Mouse (Mus musculus): Measurements from ENCODE around the gene Ppp2r2d. TPM values are rescaled to one million over a fixed set of nuclear protein-coding genes. Genes with fewer than 3 reads are reported as not detected.

Ppp2r2d gene
- polyA plus RNA-seq, 1 experiment from 2014 or later = 32.3 TPM

- DNase-seq (ENCODE audit: low spot score) = no peak
Measured at GRCm38 (mm10) chr7:138856670-138857069, 10.8 kb downstream of the Ppp2r2d start.

DNA sequence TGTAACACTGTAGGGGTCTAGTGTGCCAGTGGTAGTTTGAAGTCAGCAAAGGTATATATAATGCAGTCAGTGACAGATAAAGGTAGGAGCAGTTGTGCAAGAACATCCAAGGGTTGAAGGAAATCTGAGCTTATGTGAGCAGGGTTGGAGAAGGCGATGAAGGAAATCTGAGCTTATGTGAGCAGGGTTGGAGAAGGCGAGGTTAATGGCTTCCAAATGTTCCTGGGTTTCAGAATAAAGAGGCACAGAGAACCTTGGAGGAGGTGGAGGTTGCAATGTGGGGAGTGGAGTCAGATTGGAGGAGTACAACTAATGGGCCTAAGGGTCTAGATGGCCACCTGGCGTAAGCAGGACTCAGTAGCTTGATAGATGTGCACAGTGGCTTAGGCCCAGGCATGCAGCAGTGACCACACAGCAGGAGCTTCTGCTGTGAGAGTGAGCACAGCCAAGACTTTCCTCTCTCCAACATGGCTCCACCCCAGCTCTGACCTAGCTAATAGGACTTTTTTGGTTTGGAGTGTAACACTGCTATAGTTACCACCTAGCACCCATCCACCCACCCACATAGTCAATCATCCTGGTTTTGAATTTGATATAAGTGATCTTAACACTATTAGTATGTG is 18.2 kb downstream of the Ppp2r2d start:
- no peak for DNase-seq (ENCODE audit: low spot score)

DNA sequence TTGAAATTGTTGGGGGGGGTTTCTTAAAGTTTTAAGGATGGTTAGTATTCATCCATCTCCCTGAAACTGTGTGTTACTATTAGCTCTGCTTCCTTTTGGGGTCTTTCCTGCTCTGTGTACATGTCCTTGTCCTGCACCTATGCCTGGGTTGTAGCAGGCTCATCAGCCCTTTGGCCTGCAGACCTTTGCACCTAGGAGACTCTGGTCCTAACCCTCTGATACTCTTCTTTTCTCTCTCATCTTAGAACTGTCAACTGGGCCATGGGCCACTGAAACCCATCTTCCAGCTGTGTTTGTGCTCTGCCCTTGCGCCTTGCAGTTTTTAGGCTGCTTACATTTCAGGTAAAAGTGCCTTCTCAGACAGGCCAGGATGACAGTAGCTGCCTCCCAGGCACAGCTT is 18.9 kb downstream of the Ppp2r2d start:
- no peak for DNase-seq (ENCODE audit: low spot score)

- no peak for DNase-seq (ENCODE audit: low spot score)
Measured at GRCm38 (mm10) chr7:138867286-138867685, 21.4 kb downstream of the Ppp2r2d start.

GRCm38 (mm10) chr7:138868316-138868715 is 22.4 kb downstream of the Ppp2r2d start:
- DNase-seq (ENCODE audit: low spot score) = no peak

DNA sequence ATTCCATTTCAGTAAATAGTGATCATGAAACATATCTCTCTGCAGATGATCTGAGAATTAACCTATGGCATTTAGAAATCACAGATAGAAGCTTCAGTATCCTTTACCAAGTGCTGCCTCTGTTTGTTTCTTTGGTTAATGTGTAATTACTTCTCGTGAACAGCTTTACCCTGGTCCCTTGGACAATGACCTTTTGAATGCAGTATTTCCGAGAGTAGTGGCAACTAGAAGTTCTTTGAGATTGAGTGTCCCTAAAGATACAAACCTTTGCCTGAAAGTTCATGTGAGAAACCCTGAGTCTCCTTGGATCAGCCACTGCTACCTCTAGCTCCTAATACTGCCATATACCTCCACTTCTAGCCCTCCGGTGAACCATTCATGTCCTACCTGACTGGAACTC is 27.1 kb downstream of the Ppp2r2d start:
- no peak for DNase-seq (ENCODE audit: low spot score)

DNA sequence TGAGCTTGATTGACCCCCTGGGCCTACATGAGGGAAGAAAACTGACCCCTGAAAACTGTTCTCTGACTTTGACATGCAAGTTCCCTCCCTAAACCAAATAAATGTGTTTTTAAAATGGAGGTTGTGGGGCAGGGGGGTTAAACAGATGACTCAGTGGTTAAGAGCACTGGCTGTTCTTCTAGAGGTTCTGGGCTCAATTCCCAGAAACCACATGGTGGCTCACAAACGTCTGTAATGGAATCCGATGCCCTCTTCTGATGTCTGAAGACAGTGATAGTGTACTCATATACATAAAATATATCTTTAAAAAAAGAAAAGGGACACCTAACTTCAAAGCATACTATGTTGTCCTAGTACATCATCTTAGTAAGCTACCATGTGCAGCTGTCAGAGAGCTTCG is 29.2 kb downstream of the Ppp2r2d start:
- DNase-seq (ENCODE audit: low spot score) = no peak

DNA sequence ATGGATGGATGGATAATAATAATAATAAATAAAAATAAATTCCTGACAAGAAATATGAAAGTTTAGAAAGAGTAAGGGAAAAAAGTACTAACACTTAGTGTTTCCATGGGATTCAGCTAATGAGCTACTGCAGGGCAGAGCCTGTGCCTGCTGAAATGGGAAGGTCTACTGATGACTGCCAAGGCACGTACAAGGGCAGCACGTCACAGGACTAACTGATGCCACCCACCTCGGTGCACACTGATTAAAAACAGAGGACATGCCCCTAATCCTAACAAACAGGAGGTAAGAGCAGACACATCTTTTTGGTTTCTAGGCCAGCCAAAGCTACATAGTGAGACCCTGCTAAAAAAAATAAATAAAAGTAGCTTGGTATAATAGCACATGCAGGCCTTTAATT is 37.8 kb downstream of the Ppp2r2d start:
- no peak for DNase-seq (ENCODE audit: low spot score)

- no peak for DNase-seq (ENCODE audit: low spot score)
Measured at GRCm38 (mm10) chr7:138885365-138886289, 39.7 kb downstream of the Ppp2r2d start.

DNA sequence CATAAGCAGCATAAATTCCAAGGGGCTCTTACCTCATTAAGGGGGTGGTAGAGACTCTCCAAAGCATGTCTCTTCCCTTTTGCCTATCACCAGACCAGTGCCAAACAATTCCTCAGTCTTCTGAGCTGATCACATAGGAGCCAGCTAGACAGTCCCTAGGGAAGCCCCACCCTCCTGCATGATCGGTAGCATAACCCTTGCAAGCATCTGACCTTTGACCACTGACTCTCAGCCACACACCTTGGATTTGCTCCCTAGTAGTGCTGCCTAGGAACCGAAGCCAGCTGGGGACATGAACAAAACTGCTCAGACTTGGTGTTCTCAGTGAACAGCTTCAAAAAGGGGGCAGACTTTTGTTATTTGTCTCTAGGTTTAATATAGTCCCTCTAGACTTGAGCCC is 52.2 kb downstream of the Ppp2r2d start:
- DNase-seq (ENCODE audit: low spot score) = no peak

GRCm38 (mm10) chr7:138898743-138899142 is 52.9 kb downstream of the Ppp2r2d start:
- DNase-seq (ENCODE audit: low spot score) = no peak

GRCm38 (mm10) chr7:138903886-138904435 is 58.1 kb downstream of the Ppp2r2d start:
- no peak for DNase-seq (ENCODE audit: low spot score)

DNA sequence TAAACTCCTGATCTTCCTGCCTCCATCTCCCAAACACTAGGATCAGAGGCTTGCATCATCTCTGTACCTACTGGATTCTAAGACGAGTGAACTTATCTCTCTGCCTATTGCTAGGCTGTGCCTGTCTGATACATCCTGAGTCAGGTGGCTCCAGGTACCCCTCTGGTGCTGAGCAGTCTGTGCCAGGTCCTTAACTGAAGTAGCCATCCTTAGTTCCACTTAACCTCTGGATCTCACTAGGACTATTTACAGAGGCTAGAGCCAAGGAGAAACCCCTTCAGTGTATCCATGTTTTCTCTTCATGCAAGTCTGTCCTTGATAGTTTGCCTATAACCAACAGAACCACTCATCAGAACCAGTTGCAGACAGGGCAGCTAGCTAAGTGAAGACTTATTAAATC is 60.6 kb downstream of the Ppp2r2d start:
- no peak for DNase-seq (ENCODE audit: low spot score)

- no peak for DNase-seq (ENCODE audit: low spot score)
Measured at GRCm38 (mm10) chr7:138907043-138907442, 61.2 kb downstream of the Ppp2r2d start.

DNA sequence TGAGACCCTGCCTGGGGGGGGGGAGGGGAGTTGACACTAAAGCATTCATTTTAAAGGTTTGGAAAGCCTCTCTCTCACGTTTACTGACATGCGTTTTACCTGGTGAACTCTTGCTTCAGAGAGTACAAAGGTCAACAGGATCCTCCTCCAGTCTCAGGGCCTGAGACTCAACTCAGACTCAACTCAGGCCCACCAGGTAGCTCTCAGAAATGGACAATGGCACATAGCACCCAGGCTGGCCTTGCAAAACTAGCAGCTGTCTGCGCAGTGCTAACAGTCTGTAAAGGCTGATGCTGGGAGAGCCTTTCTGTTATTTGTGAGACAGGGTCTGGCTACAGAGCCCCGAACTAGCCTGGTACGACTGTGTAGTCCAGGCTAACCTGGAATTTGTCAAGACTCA is 62.1 kb downstream of the Ppp2r2d start:
- no peak for DNase-seq (ENCODE audit: low spot score)

DNA sequence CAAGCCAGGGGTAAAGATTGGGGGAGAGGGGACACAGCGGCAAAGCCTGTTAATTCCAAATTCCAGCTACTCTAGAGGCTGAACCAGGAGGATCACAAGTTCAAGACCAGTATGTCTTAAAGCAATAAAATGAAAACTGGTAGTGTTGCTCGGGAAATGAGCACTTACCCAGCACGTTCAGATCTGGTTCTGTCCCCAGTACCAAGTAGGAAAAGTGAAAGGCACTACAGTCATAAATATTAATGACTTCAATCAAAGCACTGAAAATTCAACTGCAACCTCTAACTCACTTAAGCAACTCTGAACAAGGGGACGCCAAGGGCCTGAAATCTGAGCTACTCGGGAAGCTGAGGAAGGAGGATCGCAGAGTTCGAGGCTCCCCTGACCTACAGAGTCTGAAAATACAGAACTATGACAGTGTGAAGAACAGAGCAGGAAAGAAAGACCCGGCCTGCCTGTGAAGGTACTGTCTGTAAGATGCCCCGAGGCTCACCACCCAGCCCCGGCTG is 62.9 kb downstream of the Ppp2r2d start:
- DNase-seq (ENCODE audit: low spot score) = no peak

- peak; percentile 84 for DNase-seq (ENCODE audit: low spot score)
Measured at GRCm38 (mm10) chr7:138909277-138910192, 63.7 kb downstream of the Ppp2r2d start, which contains the start of gene Bnip3. Gene Bnip3, minus strand, starts transcription at chr7:138909519.

GRCm38 (mm10) chr7:138910193-138910562 is 64.3 kb downstream of the Ppp2r2d start:
- no peak for DNase-seq (ENCODE audit: low spot score)

DNA sequence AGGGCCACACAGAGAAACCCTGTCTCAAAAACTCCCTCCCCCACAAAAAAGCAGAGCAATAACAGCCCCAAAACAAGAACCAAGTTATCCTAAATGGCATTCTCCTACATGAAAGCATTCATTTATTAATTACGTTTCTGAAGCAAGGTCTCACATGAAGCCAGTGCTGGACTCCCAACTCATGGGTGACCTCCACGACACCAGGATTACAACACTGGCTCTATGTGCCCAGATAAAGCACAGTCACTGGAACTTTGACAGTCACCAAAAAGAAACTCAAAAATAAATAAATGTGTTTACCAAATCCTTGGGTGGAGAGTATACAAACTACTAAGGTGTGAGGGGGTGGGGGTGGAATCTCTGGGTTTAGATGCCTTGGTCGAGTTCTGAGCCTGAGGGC is 67.7 kb downstream of the Ppp2r2d start:
- no peak for DNase-seq (ENCODE audit: low spot score)

DNA sequence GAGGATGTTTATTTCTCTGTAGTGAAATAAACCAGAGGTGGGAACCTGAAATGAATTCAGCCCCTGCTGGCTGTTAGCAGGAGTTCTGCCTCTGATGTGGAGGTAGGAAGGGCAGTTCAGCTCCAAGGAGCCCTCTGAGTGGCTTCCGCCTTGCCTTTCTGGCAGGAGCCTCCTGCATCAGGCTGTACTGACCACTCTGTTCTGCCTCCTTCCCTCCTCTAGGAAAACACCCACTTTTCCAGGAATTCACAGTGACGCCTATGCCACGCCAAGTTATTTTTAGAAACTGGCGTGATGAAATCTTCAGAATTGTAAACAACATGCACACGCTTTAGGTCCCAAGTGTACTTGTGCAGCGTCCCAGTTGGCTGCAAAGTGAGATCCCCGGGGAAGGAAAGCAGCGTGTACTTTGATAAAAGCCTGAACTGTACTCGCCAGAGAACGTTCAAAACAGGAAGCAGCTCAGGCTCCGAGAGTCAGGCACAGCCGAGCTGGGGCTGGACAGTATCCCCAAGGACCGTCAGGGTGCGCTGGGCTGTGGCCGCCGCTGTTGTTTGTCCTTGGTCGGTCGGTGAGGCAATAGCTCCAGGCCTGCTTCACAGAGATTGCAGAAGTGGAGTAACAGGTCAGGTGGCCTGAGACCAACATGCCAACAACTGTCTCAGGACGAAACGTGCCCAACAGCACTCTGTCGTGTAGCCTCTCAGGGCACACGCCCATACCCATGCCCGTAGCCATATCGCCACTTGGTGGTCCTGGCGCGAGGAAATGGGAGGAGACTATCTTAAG is 73.5 kb downstream of the Ppp2r2d start:
- DNase-seq (ENCODE audit: low spot score) = peak; percentile 19

Data from thymus, postnatal 0 days (tissue).